Mouse (Mus musculus) embryonic facial prominence, embryonic 13.5 days (tissue): Measurements from ENCODE around the gene Dscaml1. TPM values are rescaled to one million over a fixed set of nuclear protein-coding genes. Genes with fewer than 3 reads are reported as not detected.

ENCODE experiments used
- ATAC-seq: fragments of 200-750 bp; cut with Nextera tagmentation; 2 replicates; pipeline ENCODE4 v1.8.0; 2017; ENCODE audit warnings: low read depth; ENCODE audit not compliant: insufficient number of reproducible peaks, insufficient read depth, low FRiP score, low TSS enrichment
- H3K27ac ChIP-seq: fragments of 300-500 bp; sonication (generic); 2 replicates; pipeline ENCODE4 v1.5.1; 2015; ENCODE audit warnings: moderate library complexity, mild to moderate bottlenecking, inconsistent platforms
- H3K27me3 ChIP-seq: fragments of 300-500 bp; sonication (generic); 2 replicates; pipeline ENCODE4 v1.6.1; 2015; ENCODE audit warnings: mild to moderate bottlenecking, inconsistent platforms
- H3K36me3 ChIP-seq: fragments of 300-500 bp; sonication (generic); 2 replicates; pipeline ENCODE4 v1.6.1; 2015; ENCODE audit warnings: mild to moderate bottlenecking, inconsistent platforms
- H3K4me1 ChIP-seq: fragments of 300-500 bp; sonication (generic); 2 replicates; pipeline ENCODE4 v1.6.1; 2015; ENCODE audit warnings: inconsistent platforms
- H3K4me2 ChIP-seq: fragments of 300-500 bp; sonication (generic); 2 replicates; pipeline ENCODE4 v1.6.1; 2015; ENCODE audit warnings: moderate library complexity, mild to moderate bottlenecking, inconsistent platforms
- H3K4me3 ChIP-seq: fragments of 300-500 bp; sonication (generic); 2 replicates; pipeline ENCODE4 v1.5.1; 2015; ENCODE audit warnings: mild to moderate bottlenecking, inconsistent platforms
- H3K9ac ChIP-seq: fragments of 300-500 bp; sonication (generic); 2 replicates; pipeline ENCODE4 v1.6.1; 2015; ENCODE audit warnings: mild to moderate bottlenecking, inconsistent platforms
- H3K9me3 ChIP-seq: fragments of 300-500 bp; sonication (generic); 2 replicates; pipeline ENCODE4 v1.6.1; 2016; ENCODE audit warnings: inconsistent platforms
- WGBS: fragments of 180-500 bp; shearing (Covaris S2); methylation state at CpG from one replicate; pipeline ENCODE4 v1.1.7; 2015; ENCODE audit warnings: mixed read lengths; 5-methylcytosine and 5-hydroxymethylcytosine counted together
- polyA plus RNA-seq: library from polyadenylated mRNA; unstranded; fragments of >200 nt; fragmentation: Nextera tagmentation; extraction: Ambion mirVana; gene quantifications from 2 replicates; pipeline ENCODE4 v1.2.1, GENCODE M21; 2015

The Dscaml1 gene
- polyA plus RNA-seq, 1 experiment from 2014 or later, result 0.97 TPM

- H3K4me1 ChIP-seq, result peaks cover 14% of the 10 kb centered on the region
- H3K4me2 ChIP-seq, result no peak overlapping the region
- H3K9ac ChIP-seq, result no peak overlapping the region
- H3K4me3 ChIP-seq, result no peak overlapping the region
- 79% methylated on average over 5 of the region's 5 CpGs for WGBS
- ATAC-seq, result no peak
- peak overlapping the region; percentile 28 for H3K27ac ChIP-seq
- peaks cover 41% of the 10 kb centered on the region for H3K36me3 ChIP-seq
- H3K27me3 ChIP-seq, result no peaks in the 10 kb centered on the region
- H3K9me3 ChIP-seq, result no peaks in the 10 kb centered on the region
Observed at GRCm38 (mm10) chr9:45795722-45796121, 369.3 kb downstream of the Dscaml1 start.

DNA sequence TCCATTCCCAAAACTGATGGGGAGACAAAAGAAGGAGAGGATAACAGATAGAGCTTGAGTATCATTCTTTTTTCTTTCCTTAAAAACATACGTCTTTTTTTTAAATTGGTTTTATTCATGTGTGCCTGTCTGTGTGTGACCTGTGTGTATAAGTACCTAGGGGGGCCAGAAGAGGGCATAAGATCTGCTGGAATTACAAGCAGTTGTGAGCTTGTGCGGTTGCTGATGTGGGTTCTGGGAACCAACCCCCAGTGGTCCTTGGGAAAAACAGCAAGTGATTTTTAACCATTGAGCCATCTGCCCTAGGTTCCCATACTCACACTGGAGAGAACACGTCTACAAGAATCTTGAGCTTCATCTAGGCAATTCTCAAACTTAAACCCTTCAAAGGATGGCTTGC is 370.8 kb downstream of the Dscaml1 start:
- H3K9me3 ChIP-seq, result no peaks in the 10 kb centered on the region
- ATAC-seq, result no peak
- H3K27ac ChIP-seq, result no peak overlapping the region
- no peak overlapping the region for H3K9ac ChIP-seq
- H3K27me3 ChIP-seq, result no peaks in the 10 kb centered on the region
- H3K36me3 ChIP-seq, result peaks cover 40% of the 10 kb centered on the region
- H3K4me3 ChIP-seq, result no peak overlapping the region
- 74% methylated on average over 3 of the region's 3 CpGs for WGBS
- H3K4me1 ChIP-seq, result peaks cover 14% of the 10 kb centered on the region
- no peak overlapping the region for H3K4me2 ChIP-seq

DNA sequence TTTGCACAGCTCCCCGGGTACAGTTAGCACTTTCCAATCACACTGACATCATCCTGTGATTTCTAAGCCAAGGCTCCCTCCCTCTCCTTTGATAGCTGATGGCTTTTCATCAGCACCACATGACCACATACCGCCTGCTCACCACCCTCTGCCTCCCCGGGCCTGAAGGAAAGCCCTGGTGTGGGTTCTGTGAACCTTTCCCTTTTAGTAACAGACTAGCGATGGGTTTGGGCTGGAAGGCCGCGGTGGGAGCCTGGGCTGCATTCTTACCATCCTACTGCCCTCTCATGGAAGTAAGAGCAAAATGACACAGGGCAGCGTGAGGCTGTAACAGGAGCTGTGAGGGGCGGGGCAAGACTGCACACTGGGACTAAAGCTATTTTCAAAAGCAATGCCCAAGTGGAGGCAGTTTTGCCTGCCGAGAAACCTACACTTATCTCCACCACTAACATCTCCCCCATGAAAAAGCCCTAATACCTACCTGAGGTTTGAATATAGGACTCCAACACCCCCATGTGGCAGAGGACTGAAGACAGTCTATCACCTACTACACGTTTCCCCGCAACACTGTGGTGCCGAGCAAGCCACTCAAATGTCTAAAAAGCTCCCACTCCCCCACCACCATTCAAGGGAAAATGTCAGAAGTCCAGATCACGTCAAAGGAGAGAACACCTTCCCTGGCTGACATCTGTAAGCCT is 372.2 kb downstream of the Dscaml1 start:
- Histone ChIP-seq H3K9ac (peak overlapping the region; percentile 38; the same call in 1 of the 2 replicates), H3K4me3 (no peak overlapping the region), H3K4me2 (peak overlapping the region; percentile 38), H3K9me3 (no peaks in the 10 kb centered on the region), H3K27me3 (no peaks in the 10 kb centered on the region), H3K4me1 (peaks cover 18% of the 10 kb centered on the region), H3K36me3 (peaks cover 28% of the 10 kb centered on the region), H3K27ac (peak overlapping the region; percentile 48)
- peak; percentile 83 for ATAC-seq
- WGBS, result 14% methylated on average over 13 of the region's 13 CpGs

DNA sequence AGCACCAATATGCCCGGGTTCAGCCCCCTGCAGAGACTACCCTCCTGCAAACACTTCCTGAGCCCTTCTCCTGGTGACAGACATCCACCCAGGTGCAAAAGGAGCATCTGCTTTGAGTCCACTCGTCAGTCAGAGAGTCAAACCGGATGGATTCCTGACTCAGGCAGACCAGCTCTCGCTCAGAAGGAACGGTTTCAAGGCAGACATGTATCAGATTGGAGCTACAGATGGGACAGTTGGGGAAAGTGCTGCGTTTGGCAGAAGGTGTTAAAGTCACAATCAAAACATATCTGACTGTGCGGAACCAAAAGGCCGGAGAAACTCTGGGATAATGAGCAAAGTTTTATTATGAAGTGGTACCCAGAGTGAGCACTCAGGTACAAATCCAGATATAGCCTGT is 373.0 kb downstream of the Dscaml1 start:
- 73% methylated on average over 8 of the region's 8 CpGs for WGBS
- Histone ChIP-seq H3K4me3 (no peak overlapping the region), H3K9ac (0 out of 2 replicates have a peak overlapping the region, but pooled peaks have one; percentile 16), H3K4me2 (no peak overlapping the region), H3K9me3 (no peaks in the 10 kb centered on the region), H3K27ac (0 out of 2 replicates have a peak overlapping the region, but pooled peaks have one; percentile 48), H3K36me3 (peaks cover 27% of the 10 kb centered on the region), H3K27me3 (no peaks in the 10 kb centered on the region), H3K4me1 (peaks cover 18% of the 10 kb centered on the region)
- ATAC-seq, result no peak

Other genes starting within 250 kb of the Dscaml1 start
- gene BC049352, start 244.6 kb upstream of the Dscaml1 start, polyA plus RNA-seq, result 0.59 and 2.2 TPM in 2 replicates
- gene Tmprss4, start 222.5 kb upstream of the Dscaml1 start, polyA plus RNA-seq, result 1.3 and 2.3 TPM in 2 replicates
- gene Il10ra, start 157.5 kb upstream of the Dscaml1 start, polyA plus RNA-seq, result 0.69 TPM in 2 replicates
- gene Tmprss13, start 107.5 kb upstream of the Dscaml1 start, polyA plus RNA-seq, result 2.5 and 3.8 TPM in 2 replicates
- 79.3 and 89.1 TPM in 2 replicates for gene Fxyd6, start 56.4 kb upstream of the Dscaml1 start, polyA plus RNA-seq
- 7.6 and 9.3 TPM in 2 replicates for gene Fxyd2, start 27.0 kb upstream of the Dscaml1 start, polyA plus RNA-seq